Mouse (Mus musculus): ENCODE measurements at regions not wholly inside any gene's neighbourhood (a gene's known extent, or its start where the extent isn't known, plus 50 kb on each side); places are given as distances from the start of the nearest gene placed in this dataset.

- intact Hi-C loops (cut with DNase I), result no loop called here
Measured at GRCm38 (mm10) chr2:131801212-131801611, 58.3 kb downstream of the Erv3 start.

GRCm38 (mm10) chr2:131800126-131800894 lies 59.2 kb downstream of the Erv3 start:
- intact Hi-C loops (cut with DNase I), result no loop called here

- intact Hi-C loops (cut with DNase I), result no loop called here
Measured at GRCm38 (mm10) chr2:131799486-131799885, 60.1 kb downstream of the Erv3 start.

- intact Hi-C loops (cut with DNase I), result no loop called here
Measured at GRCm38 (mm10) chr2:131797001-131797693, 62.4 kb downstream of the Erv3 start.

- intact Hi-C loops (cut with DNase I), result no loop called here
Measured at GRCm38 (mm10) chr2:131775381-131775780, 84.2 kb downstream of the Erv3 start.

- intact Hi-C loops (cut with DNase I), result loop anchor here (5.0 kb wide), 2 partner anchors 39 to 231 kb away; no protein-coding TSS in a partner anchor
Measured at GRCm38 (mm10) chr2:131773691-131774090, 85.9 kb downstream of the Erv3 start.

GRCm38 (mm10) chr2:131772163-131772562 lies 87.4 kb downstream of the Erv3 start:
- intact Hi-C loops (cut with DNase I), result loop anchor here (5.0 kb wide), 2 partner anchors 40 to 230 kb away; no protein-coding TSS in a partner anchor

- intact Hi-C loops (cut with DNase I), result loop anchor here (1.0 to 5.0 kb wide), 3 partner anchors 41 to 229 kb away; partner anchors contain the start of gene Adra1d
Measured at GRCm38 (mm10) chr2:131770852-131771251, 88.7 kb downstream of the Erv3 start.

- intact Hi-C loops (cut with DNase I), result loop anchor here (5.0 kb wide), 2 partner anchors 43 to 227 kb away; no protein-coding TSS in a partner anchor
Measured at GRCm38 (mm10) chr2:131769656-131770210, 89.8 kb downstream of the Erv3 start.

GRCm38 (mm10) chr2:131766500-131766899 lies 93.0 kb downstream of the Erv3 start:
- intact Hi-C loops (cut with DNase I), result no loop called here

- intact Hi-C loops (cut with DNase I), result no loop called here
Measured at GRCm38 (mm10) chr2:131761507-131761906, 98.0 kb downstream of the Erv3 start.

GRCm38 (mm10) chr2:131757183-131757903 lies 102.2 kb downstream of the Erv3 start:
- intact Hi-C loops (cut with DNase I), result no loop called here

- intact Hi-C loops (cut with DNase I), result no loop called here
Measured at GRCm38 (mm10) chr2:131755107-131755506, 104.4 kb downstream of the Erv3 start.

- intact Hi-C loops (cut with DNase I), result no loop called here
Measured at GRCm38 (mm10) chr2:131753436-131753835, 106.1 kb downstream of the Erv3 start.

GRCm38 (mm10) chr2:131750679-131751078 lies 108.9 kb downstream of the Erv3 start:
- intact Hi-C loops (cut with DNase I), result no loop called here

GRCm38 (mm10) chr2:131750206-131750605 lies 109.3 kb downstream of the Erv3 start:
- intact Hi-C loops (cut with DNase I), result no loop called here

- intact Hi-C loops (cut with DNase I), result no loop called here
Measured at GRCm38 (mm10) chr2:131749746-131750145, 109.8 kb downstream of the Erv3 start.

- intact Hi-C loops (cut with DNase I), result no loop called here
Measured at GRCm38 (mm10) chr2:131748791-131749190, 110.8 kb downstream of the Erv3 start.

GRCm38 (mm10) chr2:131747707-131748106 lies 111.8 kb downstream of the Erv3 start:
- intact Hi-C loops (cut with DNase I), result no loop called here

- intact Hi-C loops (cut with DNase I), result no loop called here
Measured at GRCm38 (mm10) chr2:131745381-131745895, 114.1 kb downstream of the Erv3 start.

GRCm38 (mm10) chr2:131744957-131745356 lies 114.6 kb downstream of the Erv3 start:
- intact Hi-C loops (cut with DNase I), result no loop called here
